Mouse (Mus musculus) kidney, postnatal 36 days (tissue): Measurements from ENCODE around the gene Wfdc1.

ENCODE experiments used
- DNase-seq, 2 experiments: peaks; one replicate each; pipeline ENCODE4 v3.0.0; 2021 to 2022; ENCODE audit warnings: mixed read lengths in 2 of 2

Wfdc1 gene

DNA sequence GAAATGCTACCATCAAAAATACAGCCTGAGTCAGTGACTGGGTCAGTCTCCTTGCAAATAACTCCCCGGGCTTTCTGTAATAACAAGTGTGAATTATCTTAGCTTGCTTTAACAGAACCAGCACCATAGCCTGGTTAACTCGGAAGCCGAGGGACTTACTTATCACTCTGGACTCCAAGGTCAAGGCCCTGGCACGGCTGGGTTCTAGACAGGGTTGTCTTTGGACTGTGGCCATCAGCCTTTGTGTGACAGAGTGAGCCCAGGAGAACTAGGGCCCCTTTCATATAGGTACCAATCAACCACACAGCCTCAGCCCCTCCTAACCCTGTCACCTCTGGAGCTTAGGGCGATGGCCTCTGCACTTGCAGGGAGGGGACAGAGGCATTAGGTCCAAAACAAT, 25.1 kb upstream of the Wfdc1 start:
- no peak for DNase-seq

DNA sequence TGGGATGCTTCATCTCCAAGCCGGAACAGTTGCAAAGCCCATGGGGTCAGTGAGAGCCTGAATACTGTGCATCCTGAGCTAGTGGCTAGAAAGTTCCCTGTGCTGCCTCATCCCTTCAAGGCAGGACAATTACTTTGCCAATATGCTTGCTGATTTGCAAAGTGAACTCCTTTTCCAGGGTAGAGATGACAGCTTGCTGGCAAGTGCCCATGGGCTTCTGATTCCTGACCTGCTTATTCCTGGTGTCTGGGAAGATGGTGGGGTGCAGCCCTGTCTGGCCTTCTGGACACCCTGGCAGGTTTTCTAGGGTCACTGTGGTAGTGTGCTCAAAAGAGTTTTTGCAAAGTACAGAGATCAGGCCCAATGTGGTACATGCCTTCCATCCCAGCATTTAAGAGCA, 23.2 kb upstream of the Wfdc1 start:
- no peak for DNase-seq

DNA sequence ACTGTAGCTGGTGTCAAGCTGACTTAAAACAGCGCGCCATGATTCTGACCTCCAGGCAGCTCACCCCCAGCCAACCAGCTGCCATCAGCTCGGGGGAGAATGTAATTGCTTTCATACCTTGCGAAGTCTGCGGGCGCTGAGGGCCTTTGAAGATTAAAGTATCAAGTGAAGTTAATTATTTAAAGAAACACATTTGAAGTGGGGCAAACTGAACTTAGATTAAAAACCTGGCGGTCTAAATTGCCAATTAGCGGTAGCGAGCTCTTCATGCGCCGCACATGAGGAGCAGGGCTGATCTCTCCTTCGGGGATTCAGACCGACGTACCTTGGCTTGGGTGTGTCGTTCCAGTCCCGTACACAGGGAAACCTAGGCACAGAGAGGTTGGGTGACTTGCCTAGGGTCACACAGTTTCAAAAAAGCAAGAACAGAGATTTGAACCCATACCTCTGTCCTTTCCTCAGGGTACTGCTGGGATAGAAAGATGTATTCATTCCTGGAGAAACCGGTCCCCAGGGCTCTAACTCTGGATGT, 21.7 kb upstream of the Wfdc1 start:
- no peak for DNase-seq

DNA sequence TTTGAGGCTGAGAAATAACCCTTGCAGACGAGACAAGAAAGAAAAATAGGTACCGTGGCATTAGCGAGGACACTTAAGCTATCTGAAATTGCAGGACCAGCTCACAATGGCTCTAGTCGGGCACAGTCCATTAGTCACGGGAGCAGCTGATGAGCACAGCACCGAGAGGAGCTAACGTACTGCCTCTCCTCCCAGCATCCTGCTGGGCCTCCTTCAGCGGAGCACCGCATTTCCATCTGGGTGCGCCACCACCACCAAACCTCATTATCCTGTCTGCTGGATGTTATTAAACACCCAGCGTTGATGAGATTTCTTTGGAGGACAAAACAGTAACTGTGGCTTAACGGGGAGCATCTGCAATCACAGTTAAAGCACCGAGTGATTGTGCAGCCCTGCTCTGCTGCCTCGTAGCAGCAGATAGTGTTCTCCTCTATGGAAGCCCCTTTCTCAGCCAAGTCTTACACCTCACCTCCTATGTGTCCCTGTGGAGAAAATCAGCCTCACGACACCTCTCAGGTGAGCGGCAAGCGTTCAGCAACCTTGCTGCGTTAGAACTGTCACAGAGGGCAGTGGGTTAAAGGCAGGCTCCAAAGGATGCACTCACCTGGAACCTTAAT, 21.1 kb upstream of the Wfdc1 start:
- no peak for DNase-seq

DNA sequence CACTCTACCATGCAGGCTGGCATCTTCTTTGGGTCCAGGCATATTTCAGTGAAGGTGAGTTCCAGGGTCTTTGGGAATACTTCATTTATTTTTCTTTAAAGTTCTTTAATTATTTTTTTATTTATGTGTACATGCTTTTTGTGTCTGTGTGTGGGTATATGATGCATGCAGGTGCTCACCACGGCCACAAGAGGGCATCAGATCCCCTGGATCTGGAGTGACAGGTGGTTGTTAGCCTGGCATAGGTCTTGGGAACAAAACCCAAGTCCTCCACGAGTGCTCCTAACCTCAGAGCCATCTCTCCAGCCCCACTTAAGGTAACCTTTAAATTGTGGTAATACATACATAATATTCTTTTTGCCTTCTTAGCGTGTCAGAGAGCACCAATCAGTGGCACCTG, 20.0 kb upstream of the Wfdc1 start:
- no peak for DNase-seq

DNA sequence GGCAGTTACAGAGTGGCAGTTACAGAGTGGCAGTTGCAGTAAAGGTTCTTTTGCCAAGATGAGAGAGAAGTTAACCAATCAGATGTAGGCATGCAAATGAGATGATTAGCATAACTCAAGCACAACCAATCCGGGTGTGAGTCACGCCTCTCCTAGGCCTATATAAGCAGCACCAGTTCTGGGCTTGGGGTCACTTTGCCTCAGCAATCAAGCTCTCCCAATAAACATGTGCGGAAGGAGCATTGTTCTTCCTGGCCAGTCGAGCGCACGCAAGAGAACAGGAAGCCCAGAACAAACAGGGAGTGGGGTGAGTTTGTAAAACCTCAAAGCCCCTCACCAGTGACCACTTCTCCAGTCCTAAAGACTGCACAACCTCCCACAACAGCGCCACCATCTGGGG, 19.3 kb upstream of the Wfdc1 start:
- no peak for DNase-seq

DNA sequence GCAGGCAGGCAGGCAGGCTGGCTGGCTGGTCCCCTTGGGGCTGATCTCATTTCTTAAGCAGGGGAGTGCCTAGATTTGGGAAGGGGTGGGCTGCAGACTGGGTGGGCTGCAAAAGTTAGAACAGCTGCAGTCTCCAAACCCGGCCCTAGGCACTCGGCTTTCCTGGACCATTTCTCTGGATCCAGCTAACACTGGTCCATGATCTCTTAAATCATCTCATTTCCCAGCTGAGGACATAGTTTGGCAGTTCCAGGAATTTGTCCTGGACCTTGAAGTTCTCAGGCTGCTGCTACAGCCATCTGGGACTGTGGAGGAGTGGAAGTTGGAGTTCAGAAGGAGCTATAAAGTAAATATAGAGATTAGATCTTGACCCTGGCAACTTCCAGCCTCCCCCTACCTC, 14.8 kb upstream of the Wfdc1 start:
- no peak for DNase-seq

DNA sequence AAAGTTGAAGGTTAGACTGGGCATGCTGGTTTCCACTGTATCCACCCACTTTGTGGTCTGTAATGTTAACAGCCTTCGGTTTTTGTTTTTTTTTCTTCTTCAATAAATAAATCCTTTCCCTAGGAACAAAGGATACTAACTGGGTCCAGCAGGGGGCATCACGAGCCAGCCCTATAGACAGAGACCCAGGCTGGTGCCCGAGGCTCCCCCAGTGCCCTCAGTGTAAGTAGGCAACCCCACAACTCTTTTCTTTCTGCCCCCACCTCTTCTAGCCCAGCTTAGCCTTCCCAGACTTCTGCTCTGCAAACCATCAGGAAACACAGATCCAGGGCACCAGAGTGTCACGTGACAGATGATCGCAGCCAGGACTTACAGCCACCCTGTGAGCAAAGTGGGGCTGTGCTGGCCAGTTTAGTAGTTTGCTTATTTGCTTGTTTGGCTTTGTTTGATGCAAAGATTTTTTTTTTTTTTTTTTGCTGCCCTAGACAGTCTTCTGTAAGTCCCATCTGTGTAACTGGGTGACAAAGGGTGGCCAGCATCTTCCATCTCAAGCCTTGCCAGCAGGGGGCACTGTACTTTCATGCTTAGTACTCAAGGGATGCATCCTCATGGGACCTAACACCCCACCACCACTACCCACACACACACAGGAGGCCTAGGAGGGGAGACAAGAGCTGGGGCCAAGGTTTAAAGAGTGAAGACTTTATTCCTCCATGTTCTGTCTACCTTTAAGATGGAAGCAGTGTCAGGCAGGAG, 9.3 kb upstream of the Wfdc1 start:
- peak in 1 of 2 experiments; percentile 74 for DNase-seq

DNA sequence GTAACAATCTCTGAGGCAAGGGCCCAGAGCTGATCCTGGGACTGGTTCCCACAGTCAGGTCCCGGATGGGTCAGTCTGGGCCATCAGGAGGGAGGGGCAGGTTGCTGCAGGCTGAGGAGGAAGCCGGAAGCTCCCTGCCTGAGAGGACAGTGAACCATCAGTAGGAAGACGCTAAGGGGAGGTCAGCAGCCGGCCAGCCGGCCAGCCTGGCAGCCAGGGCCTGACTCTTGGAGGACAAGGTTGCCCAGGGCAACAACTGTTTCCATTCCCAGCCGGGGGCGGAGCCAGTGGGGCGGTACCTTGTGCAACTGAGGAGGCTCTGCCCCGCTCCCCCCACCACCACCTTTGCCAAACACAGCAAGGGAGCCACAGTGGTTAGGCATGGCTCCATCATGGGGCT, 5.1 kb upstream of the Wfdc1 start:
- peak; percentile 83 to 85 for DNase-seq

DNA sequence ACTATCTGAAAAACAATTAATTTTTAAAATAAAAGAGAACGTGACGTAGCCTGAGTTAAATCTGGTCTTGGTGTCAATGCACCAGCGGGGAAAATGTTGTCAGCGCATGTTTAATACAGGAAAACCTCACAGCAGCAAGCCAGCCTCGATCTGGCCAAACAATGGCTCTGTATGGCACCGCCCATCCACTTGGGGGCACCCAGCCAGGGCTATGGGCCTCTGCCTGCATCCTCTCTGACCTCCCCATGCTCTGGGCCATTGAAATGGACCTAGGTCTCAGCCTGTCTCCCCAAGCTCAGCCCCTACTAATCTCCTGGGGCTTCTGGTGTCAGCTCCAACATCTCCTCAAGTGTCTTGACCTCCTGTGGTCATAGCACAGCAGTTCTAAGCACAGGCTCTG, 4.3 kb upstream of the Wfdc1 start:
- peak; percentile 44 to 66 for DNase-seq

DNA sequence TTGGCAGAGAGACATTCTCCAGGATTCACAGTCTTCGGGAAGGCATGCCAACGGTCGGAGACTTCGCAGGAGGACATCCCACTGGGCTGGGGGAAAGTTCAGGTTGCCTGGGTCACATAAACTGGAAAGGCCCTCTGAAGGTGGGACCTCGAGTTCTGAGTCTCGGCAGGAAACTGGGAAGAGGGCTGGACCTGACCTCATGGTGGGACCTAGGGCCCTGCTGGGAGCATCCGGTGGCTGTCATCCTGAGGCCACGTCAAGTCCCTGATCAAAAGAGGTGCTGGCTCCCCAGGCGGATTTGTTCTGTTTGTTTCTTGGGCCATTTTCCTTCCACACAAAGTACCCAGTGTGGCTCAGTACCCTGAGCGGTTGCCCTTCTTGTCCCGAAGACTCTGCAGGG, 2.7 kb upstream of the Wfdc1 start:
- peak in 1 of 2 experiments; percentile 25 for DNase-seq

DNA sequence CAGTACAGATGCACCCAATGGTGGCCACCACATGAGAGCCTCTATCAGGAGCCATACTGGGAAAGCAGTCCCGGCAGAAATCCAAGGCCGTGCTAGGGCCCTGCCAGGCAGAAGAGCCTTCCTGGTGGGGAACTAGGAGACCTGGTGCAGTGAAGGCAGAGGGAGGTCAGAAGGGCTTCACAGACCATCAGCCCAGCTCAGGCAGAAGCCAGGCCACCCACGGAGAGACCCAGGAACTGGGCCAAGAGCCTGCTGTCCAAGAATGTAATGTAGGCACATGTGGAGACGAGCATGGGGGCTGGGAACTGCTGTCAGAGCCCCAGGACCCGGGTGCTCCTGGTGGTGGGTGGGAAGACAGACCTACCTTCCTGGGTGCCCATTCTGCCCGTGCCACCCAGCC, 895 bp upstream of the Wfdc1 start:
- peak; percentile 57 to 60 for DNase-seq

DNA sequence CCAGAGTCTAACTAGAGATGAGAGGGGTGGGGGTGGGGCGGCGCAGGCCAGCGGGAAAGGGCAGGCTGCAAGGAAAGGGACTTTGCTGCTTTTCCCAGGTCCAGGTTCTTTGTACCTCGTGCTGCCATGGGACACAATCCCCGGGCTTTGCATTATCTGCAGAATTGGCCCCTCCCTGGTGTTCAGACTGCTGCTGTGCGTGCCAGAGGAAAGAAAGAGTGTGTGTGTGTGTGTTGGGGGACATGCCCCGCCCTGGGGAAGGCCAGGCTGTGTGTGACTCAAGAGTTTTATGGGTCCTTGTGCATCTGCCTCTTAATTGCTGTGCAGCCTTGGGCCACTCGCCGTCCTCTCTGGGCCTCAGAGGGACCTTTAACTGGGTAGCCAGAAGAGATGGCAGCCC, 2.3 kb downstream of the Wfdc1 start:
- no peak for DNase-seq

DNA sequence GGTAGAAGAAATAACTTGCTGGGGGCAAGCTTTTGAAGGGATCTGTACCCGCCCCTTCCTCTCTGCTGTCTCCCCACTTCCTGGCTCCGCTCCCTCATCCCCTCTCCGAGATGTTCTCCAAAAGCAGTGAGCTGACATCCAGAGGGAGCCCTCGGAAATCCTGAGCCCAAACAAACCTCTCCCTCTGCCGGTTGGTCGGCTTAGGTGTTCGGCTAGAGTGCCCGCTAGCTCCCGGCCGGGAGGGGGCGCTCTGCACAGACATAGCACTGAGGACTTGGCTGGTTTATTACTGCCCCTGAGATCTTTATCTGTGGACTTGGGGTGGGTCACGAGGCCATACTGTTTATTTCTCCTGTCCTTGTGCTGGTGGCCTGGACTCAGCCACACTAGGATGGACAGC, 3.1 kb downstream of the Wfdc1 start:
- DNase-seq = peak in 1 of 2 experiments; percentile 52

DNA sequence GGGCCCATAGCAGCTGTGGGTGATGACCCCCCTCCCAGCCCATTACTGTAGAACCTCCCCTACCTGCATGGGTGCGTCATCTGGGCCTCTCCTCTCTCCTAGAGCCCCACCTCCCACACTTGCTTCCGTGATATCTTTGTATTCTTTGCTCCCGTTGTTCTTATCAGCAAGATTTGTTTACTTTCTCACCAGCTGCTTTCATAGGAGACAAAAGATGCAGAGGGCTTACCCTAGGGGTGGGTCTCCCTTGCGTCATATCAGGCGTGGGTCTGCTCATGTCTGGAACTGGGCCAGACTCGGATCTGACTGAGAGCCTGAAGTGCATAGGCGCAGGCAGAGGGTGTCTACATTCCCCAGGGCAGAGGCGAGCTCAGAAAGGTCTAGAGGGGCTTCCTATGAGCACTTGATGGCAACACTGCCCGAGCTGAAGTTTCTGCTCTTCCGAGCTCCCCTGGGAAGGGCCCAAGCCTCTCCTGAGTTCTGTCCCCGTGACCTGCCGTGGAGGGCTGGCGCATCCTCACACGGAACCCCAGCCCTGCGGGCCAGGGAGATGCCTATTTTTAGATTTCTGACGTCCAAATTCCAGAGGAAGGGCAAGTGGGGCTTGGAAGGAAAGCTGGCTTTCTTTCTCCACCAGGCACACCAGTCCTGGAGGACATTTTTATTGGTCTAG, 4.4 kb downstream of the Wfdc1 start:
- DNase-seq = peak; percentile 59 to 63

DNA sequence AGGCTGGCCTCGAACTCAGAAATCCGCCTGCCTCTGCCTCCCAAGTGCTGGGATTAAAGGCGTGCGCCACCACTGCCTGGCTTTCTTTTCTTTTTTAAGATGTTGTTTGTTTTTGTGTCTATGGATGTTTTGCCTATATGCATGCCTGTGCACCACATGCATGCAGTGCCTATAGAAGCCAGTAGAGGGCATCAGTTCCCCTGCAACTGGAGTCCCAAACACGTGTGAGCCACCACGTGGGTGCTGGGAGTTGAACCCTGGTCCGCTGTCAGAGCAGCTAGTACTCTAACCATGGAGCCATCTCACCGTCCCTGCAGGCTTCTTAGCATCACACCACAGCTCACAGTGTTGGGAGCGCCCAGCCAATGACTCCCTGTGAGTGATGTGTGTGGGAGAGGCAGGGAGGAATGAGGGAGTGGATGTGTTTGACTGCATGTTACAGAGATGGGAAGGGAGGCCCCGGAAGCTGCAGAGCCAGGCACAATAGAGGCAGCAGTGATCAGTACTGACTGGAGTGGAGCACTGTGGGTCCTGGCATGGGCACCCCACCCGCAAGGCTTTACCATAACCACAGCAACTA, 7.9 kb downstream of the Wfdc1 start:
- no peak for DNase-seq

DNA sequence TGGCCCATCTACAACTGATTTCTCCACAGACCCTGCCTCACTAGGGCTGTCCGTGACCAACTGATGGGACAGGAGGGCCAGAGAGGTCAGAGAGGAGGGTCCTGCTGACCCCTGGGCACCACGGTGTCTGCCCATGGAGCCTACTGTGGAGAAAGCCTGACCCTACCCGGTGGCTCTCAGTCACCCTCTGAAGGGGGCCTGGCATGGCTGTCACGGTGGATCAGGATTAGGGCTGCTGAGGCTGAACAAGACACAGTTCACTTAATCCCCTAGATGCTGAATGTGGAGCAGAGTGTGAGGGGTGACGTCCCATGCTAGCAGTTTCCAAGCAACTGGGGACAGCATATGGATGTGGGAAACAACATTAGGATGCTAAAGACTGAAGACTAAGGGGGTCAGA, 9.3 kb downstream of the Wfdc1 start:
- no peak for DNase-seq

DNA sequence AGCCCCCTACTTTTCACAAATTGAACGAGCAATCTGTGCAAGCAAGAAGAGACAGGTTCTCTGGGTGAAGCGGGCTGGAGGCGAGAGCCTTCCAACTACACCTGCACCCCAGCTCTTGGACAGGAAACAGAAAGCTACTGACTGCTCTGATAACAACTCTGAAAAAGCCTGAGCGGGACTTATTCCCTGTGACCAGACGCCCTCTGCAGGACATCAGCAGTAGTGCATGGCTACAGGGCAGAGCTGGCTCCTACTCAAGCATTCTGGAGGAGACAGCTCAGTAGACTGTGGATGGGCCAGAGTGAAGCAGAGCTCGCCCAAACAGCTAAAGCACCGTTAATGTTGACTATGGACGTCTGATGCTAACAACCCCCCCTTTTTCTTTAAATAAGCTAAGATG, 10.2 kb downstream of the Wfdc1 start:
- peak; percentile 92 to 96 for DNase-seq

DNA sequence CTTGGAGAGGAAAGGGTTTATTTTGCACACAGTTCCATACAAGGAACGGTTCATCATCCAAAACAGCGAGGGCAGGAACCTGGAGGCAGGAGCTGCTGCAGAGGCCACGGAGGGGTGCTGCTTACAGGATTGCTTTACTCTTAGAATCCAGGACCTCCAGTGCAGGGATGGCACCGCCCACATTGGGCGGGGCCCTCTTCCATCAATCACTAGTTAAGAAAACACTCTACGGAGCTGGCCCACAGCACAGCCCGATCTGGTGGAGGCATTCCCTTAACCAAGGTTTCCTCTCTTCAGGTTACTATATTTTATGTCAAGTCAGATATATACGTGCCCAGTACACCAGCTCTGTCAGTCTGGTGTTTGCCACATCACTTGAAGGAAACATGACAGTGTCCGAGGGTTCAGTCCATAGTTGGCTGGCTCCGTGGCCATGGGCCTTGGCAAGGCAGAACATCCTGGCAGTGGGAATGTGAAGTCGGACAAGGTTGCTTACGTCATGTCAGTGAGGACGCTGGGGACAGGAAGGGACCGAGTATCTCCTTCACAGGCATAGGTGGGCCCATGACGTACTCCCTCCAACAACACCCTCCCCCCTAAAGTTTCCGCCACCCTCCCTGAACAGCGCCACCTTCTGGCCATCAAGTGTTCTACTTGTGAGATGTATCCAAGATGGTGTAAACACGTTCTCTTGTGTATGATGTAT, 12.1 kb downstream of the Wfdc1 start:
- peak; percentile 32 to 54 for DNase-seq

DNA sequence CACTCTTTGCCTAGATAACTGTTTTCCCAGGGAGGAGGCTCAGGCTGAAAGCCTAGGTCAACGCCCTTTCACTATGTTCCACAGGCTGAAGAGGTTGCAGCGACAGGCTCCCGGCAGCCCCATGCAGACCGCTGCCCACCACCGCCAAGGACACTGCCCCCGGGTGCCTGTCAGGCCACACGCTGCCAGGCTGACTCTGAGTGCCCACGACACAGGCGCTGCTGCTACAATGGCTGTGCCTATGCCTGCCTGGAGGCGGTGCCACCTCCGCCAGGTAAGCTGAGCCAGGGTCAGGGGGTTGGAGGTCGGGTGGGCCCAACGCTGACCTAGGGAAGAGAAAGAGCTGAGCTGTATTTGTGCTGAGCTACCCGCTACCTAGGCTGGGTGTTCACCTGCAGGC, 13.0 kb downstream of the Wfdc1 start:
- no peak for DNase-seq

DNA sequence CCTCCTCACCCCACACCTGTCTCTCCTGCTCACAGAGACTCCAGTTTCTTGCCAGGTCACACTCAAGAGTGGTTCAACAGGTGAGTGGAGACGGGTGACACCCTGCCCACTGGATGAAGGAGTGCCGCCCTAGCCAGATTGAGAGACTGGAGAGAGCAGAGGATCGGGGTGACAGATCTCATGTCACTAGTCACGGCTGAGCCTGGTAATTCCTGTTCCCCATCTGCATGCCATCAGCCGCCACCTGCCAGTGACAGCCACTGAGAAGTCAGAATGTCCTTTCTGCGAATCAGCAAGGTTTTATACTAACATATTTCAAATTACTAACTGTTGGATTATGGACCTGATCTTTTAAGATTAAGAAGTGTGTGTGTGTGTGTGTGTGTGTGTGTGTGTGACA, 24.4 kb downstream of the Wfdc1 start:
- DNase-seq = no peak

DNA sequence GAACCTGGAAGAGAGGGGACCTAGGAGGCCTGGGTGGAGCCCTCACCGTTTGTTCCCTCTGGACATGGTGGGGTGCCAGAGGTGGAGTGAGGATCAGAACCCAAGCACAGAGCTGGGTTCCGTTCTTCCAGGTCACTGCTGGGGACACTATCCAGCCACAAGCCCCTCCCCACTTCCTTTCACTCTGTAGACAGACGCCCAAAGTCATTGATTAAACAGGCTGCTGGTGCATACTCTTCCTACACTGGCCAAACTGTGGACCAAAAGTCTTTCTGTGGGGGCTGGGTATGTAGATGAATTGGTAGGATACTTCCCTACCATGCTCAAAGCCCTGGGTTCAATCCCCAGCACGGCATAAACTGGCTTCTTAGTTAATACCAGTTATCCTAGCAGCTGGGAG, 25.8 kb downstream of the Wfdc1 start:
- peak in 1 of 2 experiments; percentile 34 for DNase-seq

DNA sequence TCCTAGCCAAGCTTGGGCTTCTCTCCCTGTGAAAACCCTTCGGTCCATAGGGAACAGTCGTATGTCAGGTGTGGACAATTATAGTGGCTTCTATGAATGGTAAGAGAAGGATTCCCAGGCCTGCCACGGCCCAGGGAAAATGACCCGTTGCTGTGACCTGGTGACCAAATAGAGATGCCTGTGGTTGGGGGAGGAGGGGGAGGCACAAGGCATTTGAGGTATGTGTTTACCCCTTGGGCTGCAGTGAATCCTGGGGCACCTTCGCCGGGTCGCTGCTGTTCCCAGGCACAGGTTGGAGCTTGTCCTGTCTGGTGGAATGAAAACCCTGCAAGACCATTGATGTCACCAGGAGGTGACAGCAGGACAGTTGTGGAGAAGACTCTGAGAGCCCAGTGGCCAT, 28.5 kb downstream of the Wfdc1 start:
- no peak for DNase-seq
